Mouse (Mus musculus) cerebellum, adult 2 months (tissue): Measurements from ENCODE around the gene Cyb5rl. TPM values are rescaled to one million over a fixed set of nuclear protein-coding genes. Genes with fewer than 3 reads are reported as not detected.

Experiments
- DNase-seq, 2 experiments: peaks; one replicate each; pipeline ENCODE4 v3.0.0; 2021
- H3K27ac ChIP-seq: fragments of 200-500 bp; 2 replicates; pipeline ENCODE4 v1.5.1; 2012; ENCODE audit warnings: low read length, control low read depth, inconsistent platforms; ENCODE audit not compliant: insufficient read depth
- H3K27me3 ChIP-seq: fragments of 200-500 bp; 2 replicates; pipeline ENCODE4 v1.6.1; 2012; ENCODE audit warnings: inconsistent platforms, mild to moderate bottlenecking, low read length, moderate library complexity; ENCODE audit not compliant: control insufficient read depth, insufficient read depth
- H3K4me1 ChIP-seq: fragments of 200-500 bp; 2 replicates; pipeline ENCODE4 v1.6.1; 2011; ENCODE audit warnings: low read length; ENCODE audit not compliant: control insufficient read depth, insufficient read depth
- H3K4me3 ChIP-seq: fragments of 200-500 bp; replicated peaks from 2 replicates; pipeline ENCODE3; 2011; ENCODE audit warnings: mild to moderate bottlenecking, low read depth, low read length, control low read depth; ENCODE audit not compliant: insufficient read depth
- CTCF ChIP-seq: fragments of 200-500 bp; IDR thresholded peaks from 2 replicates; pipeline ENCODE4 v1.5.1; 2011; ENCODE audit warnings: low read depth, mild to moderate bottlenecking, control low read depth, low read length, moderate library complexity, borderline replicate concordance; ENCODE audit not compliant: insufficient read depth
- POLR2A ChIP-seq: fragments of 200-500 bp; IDR thresholded peaks from 2 replicates; pipeline ENCODE4 v1.6.1; 2011; ENCODE audit warnings: low read length, control low read depth, borderline replicate concordance; ENCODE audit not compliant: insufficient read depth
- WGBS: fragments of 180-500 bp; shearing (Covaris S2); methylation state at CpG from one replicate; pipeline ENCODE4 v1.1.7; 2018; 5-methylcytosine and 5-hydroxymethylcytosine counted together
- polyA plus RNA-seq: library from polyadenylated mRNA; depleted of rRNA; stranded (reverse); fragments of >200 nt; gene quantifications from 2 replicates; pipeline ENCODE4 v1.2.3, GENCODE M21; 2012

The Cyb5rl gene
- polyA plus RNA-seq, 1 experiment, result 5.7 TPM

DNA sequence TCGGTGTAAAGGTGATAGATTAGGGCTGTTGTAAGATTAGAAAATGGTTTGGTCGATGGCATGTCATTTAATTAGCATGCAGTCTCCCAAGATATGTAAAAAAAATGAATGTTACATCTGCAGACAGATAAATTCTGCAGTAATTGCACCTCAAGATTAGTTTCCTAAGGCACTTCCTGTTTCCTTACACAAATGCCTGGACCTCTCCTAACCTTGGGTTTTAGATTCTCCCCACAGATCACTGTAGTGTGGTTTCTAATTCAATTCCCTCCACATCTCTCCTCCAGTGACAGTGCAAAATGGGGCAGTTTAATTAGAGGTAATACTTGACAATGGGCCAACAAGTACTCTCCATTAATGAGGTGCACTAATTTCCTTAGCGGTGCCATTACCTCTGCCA is 3.6 kb upstream of the Cyb5rl start:
- 68% methylated on average over 3 of the region's 3 CpGs for WGBS
- TF ChIP-seq CTCF (no peak), POLR2A (no peak)
- H3K4me3 ChIP-seq, result no peak overlapping the region
- no peak overlapping the region for H3K27ac ChIP-seq
- H3K4me1 ChIP-seq, result peaks cover 6% of the 10 kb centered on the region; the same call in 1 of the 2 replicates
- DNase-seq, result no peak
- no peaks in the 10 kb centered on the region for H3K27me3 ChIP-seq

DNA sequence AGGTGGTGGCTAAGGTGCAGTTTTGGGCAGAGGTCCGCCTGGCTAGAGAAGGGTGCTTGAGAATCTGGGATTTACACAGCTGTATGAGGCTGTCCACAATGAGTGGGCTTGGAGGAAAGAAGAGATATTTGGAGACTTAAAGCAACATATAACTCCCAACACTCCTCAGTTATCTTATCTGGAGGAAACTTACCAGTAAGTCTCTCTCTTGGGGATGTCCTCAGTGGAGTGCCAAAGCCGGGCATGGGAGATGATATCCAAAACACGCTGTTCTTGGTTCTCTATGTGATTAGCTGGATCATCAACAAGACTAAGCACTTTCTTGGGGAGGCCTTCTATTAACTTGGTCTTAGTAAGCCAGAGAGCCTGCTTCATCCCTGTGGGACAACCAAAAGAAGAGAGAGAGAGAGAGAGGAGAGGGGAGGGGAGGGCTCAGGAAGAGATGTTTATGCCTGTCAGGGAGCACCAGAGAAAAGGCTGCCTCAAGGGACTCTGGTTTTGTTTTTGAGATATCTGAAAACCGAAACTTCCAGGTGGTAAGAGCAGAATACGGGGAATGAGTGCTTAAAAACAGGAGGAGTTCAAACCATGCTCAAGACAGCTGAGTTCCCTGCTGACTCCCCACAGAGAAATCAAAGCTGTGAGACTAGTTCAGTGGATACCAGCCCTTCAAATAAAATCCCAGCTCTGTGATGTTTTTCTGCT is 2.2 kb upstream of the Cyb5rl start:
- Histone ChIP-seq H3K27ac (no peak overlapping the region), H3K4me1 (peaks cover 6% of the 10 kb centered on the region; the same call in 1 of the 2 replicates), H3K27me3 (no peaks in the 10 kb centered on the region), H3K4me3 (no peak overlapping the region)
- 90% methylated on average over 5 of the region's 5 CpGs for WGBS
- DNase-seq, result no peak
- TF ChIP-seq POLR2A (no peak), CTCF (no peak)

DNA sequence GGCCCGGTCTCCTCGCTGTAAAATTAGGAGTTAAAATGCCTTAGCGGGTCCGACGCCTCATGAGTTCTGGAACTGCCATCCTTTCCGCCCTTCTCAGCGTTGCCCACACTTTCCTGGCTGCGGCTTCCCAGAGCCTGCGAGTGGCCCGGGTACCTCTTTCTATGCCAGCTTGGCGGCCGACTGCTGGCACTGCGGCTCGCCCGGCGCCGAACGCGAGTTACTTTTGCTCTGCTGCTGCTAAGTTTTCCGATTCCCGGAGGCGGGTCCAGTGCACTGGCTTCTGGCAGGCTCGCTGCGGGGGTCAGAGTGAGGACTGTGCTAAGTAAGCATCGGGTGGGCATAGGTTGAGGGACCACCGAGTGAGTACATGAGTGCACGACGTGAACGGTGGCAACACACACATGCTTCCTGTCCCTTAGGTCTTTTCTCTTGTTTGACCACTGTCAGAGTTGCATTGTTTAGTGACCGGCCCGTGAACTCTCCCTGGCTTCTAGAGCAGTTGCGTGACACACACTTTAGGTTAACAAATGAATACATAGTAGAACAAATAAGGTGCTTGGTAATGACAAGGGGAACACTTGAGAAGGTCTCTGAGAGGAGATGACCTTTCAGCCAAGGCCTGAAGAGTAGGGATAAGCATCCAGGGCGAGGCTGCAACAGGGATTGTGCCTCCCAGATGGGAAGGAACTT is 508 bp downstream of the Cyb5rl start:
- H3K4me1 ChIP-seq, result peaks cover 6% of the 10 kb centered on the region; the same call in 1 of the 2 replicates
- no peak for DNase-seq
- H3K27ac ChIP-seq, result no peak overlapping the region
- no peaks in the 10 kb centered on the region for H3K27me3 ChIP-seq
- TF ChIP-seq POLR2A (no peak), CTCF (no peak)
- 4% methylated on average over 33 of the region's 33 CpGs for whole genome bisulfite sequencing
- H3K4me3 ChIP-seq, result peak overlapping the region; percentile 80

DNA sequence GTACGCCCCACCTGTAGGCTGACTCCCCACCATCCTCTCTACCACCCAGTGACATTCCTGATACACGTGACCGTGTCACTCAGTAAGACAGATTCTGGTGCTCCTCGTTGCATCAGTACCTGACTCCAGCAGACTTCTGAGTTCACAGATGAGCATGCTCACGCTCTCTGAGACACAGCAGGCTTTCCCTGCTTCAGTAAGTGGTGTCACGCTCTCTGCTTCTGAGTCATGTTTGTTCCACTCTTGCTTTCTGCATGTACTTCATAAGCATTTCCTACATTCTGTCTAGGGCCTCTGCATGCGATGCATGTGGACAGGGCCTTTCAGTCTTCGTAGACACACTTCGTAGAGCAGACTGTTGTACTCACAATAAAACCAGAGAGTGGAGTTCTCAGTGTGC is 5.6 kb downstream of the Cyb5rl start:
- no peak overlapping the region for H3K27ac ChIP-seq
- H3K4me1 ChIP-seq, result no peaks in the 10 kb centered on the region
- no peak for DNase-seq
- WGBS, result 71% methylated on average over 9 of the region's 9 CpGs
- no peak overlapping the region for H3K4me3 ChIP-seq
- H3K27me3 ChIP-seq, result no peaks in the 10 kb centered on the region
- TF ChIP-seq CTCF, result no peak
- TF ChIP-seq POLR2A, result no peak

DNA sequence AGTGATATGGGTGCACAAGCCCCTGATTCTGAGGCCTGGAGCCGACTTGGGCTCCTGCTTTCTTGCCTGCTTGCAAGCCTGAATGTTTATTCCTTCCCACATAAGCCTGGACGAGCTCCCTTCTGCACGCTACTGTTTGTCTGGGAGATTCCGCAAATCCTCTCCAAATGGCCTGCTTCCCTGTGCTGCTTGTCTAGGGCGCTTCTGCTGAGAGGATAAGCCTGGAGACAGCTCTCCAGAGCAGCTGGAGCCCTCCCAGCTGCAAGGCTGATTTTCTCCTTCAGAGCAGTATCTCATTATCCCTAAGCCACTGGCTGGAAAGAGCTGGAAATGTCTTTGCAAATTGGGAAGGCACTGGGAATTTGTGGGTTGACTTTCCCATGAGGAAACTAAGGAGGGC is 8.7 kb downstream of the Cyb5rl start:
- Histone ChIP-seq H3K27ac (no peak overlapping the region), H3K4me3 (no peak overlapping the region), H3K4me1 (no peaks in the 10 kb centered on the region), H3K27me3 (no peaks in the 10 kb centered on the region)
- no peak for DNase-seq
- no peak for TF ChIP-seq CTCF
- TF ChIP-seq POLR2A, result no peak
- 69% methylated on average over 5 of the region's 5 CpGs for WGBS

DNA sequence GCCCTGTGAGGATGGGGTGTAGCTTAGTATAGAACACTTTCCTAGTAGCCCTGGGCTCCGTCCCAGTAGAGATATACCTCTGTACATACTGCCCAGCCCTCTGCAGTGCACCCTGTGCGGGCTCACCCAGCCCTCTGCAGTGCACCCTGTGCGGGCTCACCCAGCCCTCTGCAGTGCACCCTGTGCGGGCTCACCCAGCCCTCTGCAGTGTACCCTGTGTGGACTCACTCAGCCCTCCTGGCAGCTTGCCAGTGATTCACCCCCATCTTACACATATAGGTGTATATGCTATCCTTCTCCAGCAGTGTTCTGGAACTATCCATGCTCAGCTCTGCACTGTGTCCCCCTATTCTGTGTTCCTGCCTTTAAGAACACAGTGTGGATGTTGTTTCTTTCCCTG is 12.1 kb downstream of the Cyb5rl start:
- no peak for DNase-seq
- TF ChIP-seq POLR2A (no peak), CTCF (no peak)
- WGBS, result 87% methylated on average over 4 of the region's 4 CpGs
- Histone ChIP-seq H3K4me3 (no peak overlapping the region), H3K27ac (no peak overlapping the region), H3K4me1 (no peaks in the 10 kb centered on the region), H3K27me3 (no peaks in the 10 kb centered on the region)

GRCm38 (mm10) chr4:107079716-107080115 is 12.9 kb downstream of the Cyb5rl start:
- Histone ChIP-seq H3K27me3 (no peaks in the 10 kb centered on the region), H3K27ac (no peak overlapping the region), H3K4me3 (no peak overlapping the region), H3K4me1 (no peaks in the 10 kb centered on the region)
- no peak for DNase-seq
- TF ChIP-seq CTCF, result no peak
- TF ChIP-seq POLR2A, result no peak

- 88% methylated on average over 3 of the region's 3 CpGs for WGBS
- H3K27ac ChIP-seq, result no peak overlapping the region
- no peaks in the 10 kb centered on the region for H3K27me3 ChIP-seq
- no peak for DNase-seq
- TF ChIP-seq POLR2A, result no peak
- no peak for TF ChIP-seq CTCF
- no peak overlapping the region for H3K4me3 ChIP-seq
- H3K4me1 ChIP-seq, result no peaks in the 10 kb centered on the region
Observed at GRCm38 (mm10) chr4:107082185-107082584, 15.4 kb downstream of the Cyb5rl start.
